Mouse (Mus musculus) bone marrow, adult 2 months (tissue): ENCODE measurements at regions not wholly inside any gene's neighbourhood (a gene's known extent, or its start where the extent isn't known, plus 50 kb on each side); places are given as distances from the start of the nearest gene placed in this dataset.

Source experiments
- H3K27ac ChIP-seq: fragments of 200-500 bp; 2 replicates; pipeline ENCODE4 v1.5.1; 2012; ENCODE audit warnings: low read depth, mild to moderate bottlenecking, control low read depth, inconsistent platforms, low read length; ENCODE audit not compliant: control insufficient read depth, poor library complexity, insufficient read depth
- H3K4me1 ChIP-seq: fragments of 200-500 bp; 2 replicates; pipeline ENCODE4 v1.6.1; 2011; ENCODE audit warnings: low read length; ENCODE audit not compliant: control insufficient read depth, insufficient read depth
- H3K4me3 ChIP-seq: fragments of 200-500 bp; replicated peaks from 2 replicates; pipeline ENCODE3; 2011; ENCODE audit warnings: mild to moderate bottlenecking, low read depth, low read length, control low read depth; ENCODE audit not compliant: control insufficient read depth
- CTCF ChIP-seq: fragments of 200-500 bp; IDR thresholded peaks from 2 replicates; pipeline ENCODE4 v1.5.1; 2011; ENCODE audit warnings: low read length, control low read depth; ENCODE audit not compliant: control insufficient read depth, insufficient read depth
- POLR2A ChIP-seq: fragments of 200-500 bp; IDR thresholded peaks from 2 replicates; pipeline ENCODE4 v1.6.1; 2011; ENCODE audit warnings: low read depth, mild to moderate bottlenecking, control low read depth, low read length, borderline replicate concordance; ENCODE audit not compliant: control insufficient read depth
- WGBS: fragments of 180-500 bp; shearing (Covaris S2); methylation state at CpG from one replicate; pipeline ENCODE4 v1.1.7; 2018; 5-methylcytosine and 5-hydroxymethylcytosine counted together

GRCm38 (mm10) chr10:21789847-21790530 is 92.0 kb upstream of the Sgk1 start:
- Histone ChIP-seq H3K4me3 (no peak overlapping the region), H3K4me1 (no peaks in the 10 kb centered on the region), H3K27ac (no peak overlapping the region)
- 67% methylated on average over 17 of the region's 17 CpGs for WGBS
- TF ChIP-seq CTCF (no peak), POLR2A (no peak)

DNA sequence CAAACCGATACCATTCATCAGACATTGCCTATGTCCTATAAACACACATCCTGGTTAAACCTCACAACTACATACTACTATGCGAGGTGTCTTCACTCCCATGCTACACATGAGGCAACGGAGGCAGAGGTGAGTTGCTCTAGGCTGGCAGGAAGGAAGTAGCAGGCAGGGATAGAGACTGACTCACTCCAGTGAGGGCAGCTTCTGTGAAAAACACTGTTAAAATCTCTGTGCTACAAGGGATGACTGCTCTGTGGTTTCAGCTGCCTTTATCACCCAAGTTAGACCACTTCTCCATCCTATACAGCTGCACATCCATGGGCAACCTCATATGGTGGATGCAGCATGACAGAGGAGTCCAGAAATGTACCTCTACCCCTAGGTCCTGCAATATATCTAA is 91.0 kb upstream of the Sgk1 start:
- H3K27ac ChIP-seq = no peak overlapping the region
- TF ChIP-seq POLR2A = no peak
- TF ChIP-seq CTCF = no peak
- 41% methylated on average over 3 of the region's 3 CpGs for WGBS
- no peak overlapping the region for H3K4me3 ChIP-seq
- H3K4me1 ChIP-seq = no peaks in the 10 kb centered on the region

DNA sequence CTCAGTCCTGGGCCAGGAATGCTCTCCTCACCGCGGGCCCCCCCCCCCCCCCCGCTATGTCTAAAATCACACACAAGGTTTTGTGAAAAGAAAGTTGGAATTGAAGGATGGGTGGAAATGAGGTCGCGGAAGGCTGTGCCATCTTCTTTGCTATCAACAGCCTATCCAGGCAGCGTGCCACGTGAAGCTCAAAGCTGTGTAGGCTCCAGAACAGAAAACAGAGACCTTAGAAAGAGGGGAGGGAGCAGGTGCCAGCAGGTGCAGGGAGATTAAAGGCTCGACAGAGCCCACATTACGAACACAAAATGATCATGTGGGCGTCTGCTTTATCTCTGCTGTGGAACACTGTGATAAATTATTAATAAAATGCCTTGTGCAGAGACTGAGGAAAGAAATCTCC is 89.6 kb upstream of the Sgk1 start:
- WGBS = 69% methylated on average over 10 of the region's 10 CpGs
- no peak overlapping the region for H3K4me3 ChIP-seq
- TF ChIP-seq POLR2A = no peak
- no peak for TF ChIP-seq CTCF
- H3K27ac ChIP-seq = no peak overlapping the region
- no peaks in the 10 kb centered on the region for H3K4me1 ChIP-seq

GRCm38 (mm10) chr10:21793641-21794040 is 88.3 kb upstream of the Sgk1 start:
- 91% methylated on average over 11 of the region's 11 CpGs for WGBS
- no peak overlapping the region for H3K4me3 ChIP-seq
- no peak overlapping the region for H3K27ac ChIP-seq
- TF ChIP-seq CTCF (no peak), POLR2A (no peak)
- H3K4me1 ChIP-seq = no peaks in the 10 kb centered on the region

GRCm38 (mm10) chr10:21796386-21796785 is 85.6 kb upstream of the Sgk1 start:
- 91% methylated on average over 4 of the region's 4 CpGs for WGBS
- TF ChIP-seq CTCF = no peak
- TF ChIP-seq POLR2A = no peak
- H3K4me3 ChIP-seq = no peak overlapping the region
- no peaks in the 10 kb centered on the region for H3K4me1 ChIP-seq
- no peak overlapping the region; the same call in 1 of the 2 replicates for H3K27ac ChIP-seq

GRCm38 (mm10) chr10:21798103-21798502 is 83.9 kb upstream of the Sgk1 start:
- TF ChIP-seq CTCF (no peak), POLR2A (no peak)
- Histone ChIP-seq H3K27ac (no peak overlapping the region), H3K4me3 (no peak overlapping the region), H3K4me1 (no peaks in the 10 kb centered on the region)
- WGBS = 67% methylated on average over 6 of the region's 6 CpGs

- TF ChIP-seq CTCF (no peak), POLR2A (no peak)
- Histone ChIP-seq H3K27ac (no peak overlapping the region), H3K4me1 (no peaks in the 10 kb centered on the region; the same call in 1 of the 2 replicates), H3K4me3 (no peak overlapping the region)
- 72% methylated on average over 5 of the region's 5 CpGs for WGBS
Measured at GRCm38 (mm10) chr10:21801556-21801955, 80.4 kb upstream of the Sgk1 start.

- H3K27ac ChIP-seq = no peak overlapping the region
- H3K4me3 ChIP-seq = no peak overlapping the region
- no peak for TF ChIP-seq CTCF
- no peak for TF ChIP-seq POLR2A
Measured at GRCm38 (mm10) chr10:21803184-21803583, 78.8 kb upstream of the Sgk1 start.

DNA sequence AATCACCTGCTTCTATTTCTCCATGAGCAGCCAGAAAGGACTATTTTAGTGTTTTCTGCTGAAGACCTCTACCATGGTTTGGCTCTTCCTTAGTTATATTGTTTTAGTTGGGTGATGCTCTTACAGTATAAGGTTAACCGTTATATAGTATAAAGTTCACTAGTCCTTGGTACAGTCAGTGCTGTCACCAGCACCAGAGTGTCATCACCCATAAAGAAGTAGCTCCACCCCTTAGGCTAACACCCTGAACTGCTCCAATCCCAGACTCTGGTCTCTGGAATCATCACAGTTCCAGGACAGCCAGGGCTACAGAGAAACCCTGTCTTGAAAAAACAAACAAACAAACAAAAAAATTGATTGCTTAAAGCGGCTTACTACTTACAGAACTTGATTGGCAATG is 77.2 kb upstream of the Sgk1 start:
- Histone ChIP-seq H3K27ac (no peak overlapping the region), H3K4me1 (no peaks in the 10 kb centered on the region; the same call in 1 of the 2 replicates), H3K4me3 (no peak overlapping the region)
- TF ChIP-seq POLR2A = no peak
- TF ChIP-seq CTCF = no peak
- WGBS = 81% methylated on average over 2 of the region's 2 CpGs

More at GRCm38 (mm10) chr10:21803184-21803583, 78.8 kb upstream of the Sgk1 start:
- no peaks in the 10 kb centered on the region; the same call in 1 of the 2 replicates for H3K4me1 ChIP-seq
